Mouse (Mus musculus): ENCODE results near the gene Prpf40a. TPM values are rescaled to one million over a fixed set of nuclear protein-coding genes. Genes with fewer than 3 reads are reported as not detected.

Gene Prpf40a
- 10 to 100 TPM; 38.7 to 46.7 (median 41.7) TPM for total RNA-seq (2022)

DNA sequence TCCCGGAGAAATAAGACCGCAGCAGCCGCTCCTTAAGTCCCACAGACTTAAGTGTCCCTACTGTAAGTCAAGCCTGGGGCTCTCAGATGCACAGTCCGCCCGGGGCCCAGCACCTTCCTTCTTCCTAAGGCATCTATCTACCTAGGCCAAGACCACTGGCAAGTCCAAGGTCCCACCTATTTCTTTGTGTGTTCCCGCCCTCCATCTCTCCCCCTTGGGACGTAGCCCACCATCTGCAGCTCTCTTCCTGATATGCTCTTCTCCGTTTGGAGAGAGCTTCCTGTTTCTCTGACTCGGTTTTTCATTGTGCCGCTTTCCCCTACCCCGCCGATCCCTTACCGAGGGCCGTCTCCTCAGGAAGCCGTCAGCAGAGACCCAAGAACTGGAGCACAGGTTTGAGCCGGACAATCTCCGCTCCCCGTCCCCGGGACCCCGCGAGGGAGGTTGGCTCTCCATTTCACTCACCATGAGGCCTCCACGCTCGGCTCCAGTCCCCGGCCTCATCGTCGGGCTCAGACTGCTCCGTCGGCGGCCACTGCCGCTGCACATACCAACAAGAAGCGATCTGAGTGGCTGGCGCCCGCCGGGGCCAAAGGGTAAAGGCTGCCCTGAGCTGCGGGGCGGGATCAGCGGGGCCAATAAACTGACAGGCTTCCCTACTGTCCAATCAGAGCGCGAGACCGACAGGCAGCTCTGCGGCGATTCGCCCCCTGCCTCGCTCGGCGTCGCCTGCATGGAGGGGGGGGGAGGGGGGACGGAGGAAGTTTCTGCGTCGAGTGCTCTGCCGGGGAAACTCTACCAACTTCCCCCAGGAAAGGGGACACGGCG, at the start of gene Prpf40a:
Prpf40a (minus strand) TSS at position 601 of the 828 bp plus-strand sequence.
- DNase-seq (ENCODE audit: low spot score in 2 of 2): peak; percentile 99 to 100

DNA sequence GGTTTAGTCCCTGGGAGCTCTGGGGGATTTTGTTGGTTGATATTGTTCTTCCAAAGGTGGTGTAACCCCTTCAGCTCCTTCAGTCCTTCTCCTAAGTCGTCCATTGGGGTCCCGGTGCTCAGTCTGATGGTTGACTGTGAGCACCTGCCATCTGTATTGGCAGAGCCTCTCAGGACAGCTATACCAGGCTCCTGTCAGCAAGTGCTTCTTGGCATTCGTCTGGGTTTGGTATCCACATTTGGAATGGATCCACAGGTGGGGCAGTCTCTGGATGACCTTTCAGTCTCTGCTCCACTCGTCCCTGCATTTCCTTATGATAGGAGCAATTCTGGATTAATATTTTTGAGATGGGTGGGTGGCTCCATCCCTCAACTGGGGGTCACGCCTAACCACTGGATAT, 31.2 kb upstream of the Prpf40a start:
- no peak for DNase-seq (ENCODE audit: low spot score in 2 of 2)

DNA sequence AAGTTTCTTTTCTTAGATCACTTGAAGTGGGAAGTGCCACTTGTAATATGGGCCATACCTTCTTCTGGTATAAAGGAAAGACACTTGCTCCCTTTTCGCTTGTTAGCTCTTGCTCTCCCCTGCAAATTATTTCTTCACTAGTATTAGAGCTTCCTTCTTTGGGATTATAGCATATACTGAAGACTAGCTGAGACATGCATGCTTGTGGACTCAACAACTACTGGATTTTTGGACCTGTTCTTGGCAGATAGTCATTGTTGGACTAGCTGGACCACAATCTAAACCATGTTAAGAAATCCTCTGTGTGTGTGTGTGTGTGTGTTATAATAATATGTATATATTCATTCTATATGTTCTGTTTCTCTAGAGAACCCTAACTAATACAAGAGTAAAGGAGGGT, 22.4 kb upstream of the Prpf40a start:
- DNase-seq (ENCODE audit: low spot score in 2 of 2): no peak

DNA sequence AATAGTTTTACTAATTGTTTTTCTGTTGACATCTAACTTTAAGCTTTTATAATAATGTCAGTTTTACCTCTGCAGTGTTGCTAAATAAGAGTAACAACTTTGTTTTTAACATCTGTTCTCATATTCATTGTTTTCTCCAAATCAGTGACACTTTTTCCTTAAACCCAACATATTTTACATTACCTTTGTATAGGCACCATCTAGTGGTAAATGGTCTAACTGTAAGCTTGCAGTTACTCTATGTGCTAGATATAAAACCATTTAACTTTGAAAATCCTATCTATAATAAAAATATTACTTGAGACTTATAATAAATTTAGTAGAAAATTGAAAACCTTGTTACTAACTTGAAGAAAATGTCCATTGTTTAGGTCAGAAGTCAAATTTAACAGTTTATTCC, 15.7 kb upstream of the Prpf40a start:
- DNase-seq (ENCODE audit: low spot score in 2 of 2): no peak

DNA sequence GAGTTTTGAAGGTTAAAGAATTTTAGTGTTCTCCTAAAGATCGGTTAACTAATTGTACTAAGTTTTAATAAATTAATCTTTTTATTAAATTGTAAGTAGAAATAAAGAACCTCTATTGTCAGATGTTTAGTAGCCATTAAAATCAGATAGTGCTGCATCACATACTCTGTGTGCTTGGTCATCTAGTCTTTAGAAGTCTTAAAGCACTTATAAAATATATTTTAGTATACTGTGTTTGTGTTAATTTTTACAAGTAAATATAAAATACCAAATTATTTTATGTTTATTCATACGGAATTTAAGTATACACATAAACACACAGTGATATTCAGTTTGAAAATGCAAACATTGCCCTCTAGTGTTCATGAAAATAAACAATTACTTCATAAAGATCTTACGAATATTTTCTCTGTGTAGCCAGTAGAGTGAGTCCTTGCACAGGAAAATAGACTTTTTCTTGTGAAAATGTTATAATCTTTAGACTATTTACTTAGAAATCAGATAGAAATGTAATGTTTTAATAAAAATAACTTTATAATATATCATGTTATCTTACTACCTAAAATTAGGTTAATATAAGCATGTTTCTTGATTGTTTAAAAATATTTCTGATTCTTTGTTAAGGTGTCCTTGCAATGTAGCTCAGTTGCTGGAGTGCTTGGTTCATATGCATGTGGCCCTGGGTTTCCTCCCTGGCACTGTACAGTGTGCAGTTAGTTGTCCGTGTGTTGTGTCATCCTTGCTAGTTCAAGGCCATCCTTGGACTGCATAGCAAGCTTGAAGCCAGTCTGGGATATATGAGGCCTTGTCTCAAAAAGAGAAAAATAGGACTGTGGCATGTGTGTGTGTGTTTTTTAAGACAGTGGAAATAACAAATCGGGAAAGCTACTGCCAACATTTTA, 13.5 kb upstream of the Prpf40a start:
- no peak for DNase-seq (ENCODE audit: low spot score in 2 of 2)

DNA sequence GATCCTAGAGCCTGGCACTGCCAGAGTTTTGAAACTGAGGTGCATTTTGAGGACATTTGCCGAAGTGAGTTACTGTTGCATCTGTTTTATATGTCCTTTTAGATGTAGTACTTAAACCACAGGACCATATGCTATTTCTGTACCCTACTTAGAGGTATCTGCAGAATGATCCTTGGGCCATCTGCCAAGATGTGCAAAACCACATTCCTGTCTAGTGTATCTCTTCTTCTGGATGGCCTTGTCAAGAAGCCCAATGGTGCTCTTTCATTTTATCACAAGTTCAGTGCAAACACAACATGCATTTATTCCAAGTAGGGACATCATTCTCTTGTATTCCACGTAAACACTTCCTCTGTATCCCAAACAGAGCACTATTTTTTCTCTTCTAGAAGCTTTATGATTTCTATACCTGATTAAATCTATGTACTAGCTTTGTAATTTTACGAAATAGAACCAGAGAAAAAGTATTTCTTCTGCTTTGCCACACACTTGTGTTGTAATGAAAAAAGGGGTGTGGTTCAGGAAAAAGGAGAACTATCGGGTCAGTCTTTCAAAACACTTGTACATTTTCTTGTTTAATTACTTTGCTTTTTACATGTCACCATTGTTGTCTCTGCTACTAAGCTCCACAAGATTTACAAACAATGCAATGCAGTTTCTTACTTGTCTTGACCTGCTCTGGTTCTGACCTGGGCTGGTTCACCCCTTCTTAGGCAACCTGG, 9.2 kb upstream of the Prpf40a start:
- DNase-seq (ENCODE audit: low spot score in 2 of 2): no peak

DNA sequence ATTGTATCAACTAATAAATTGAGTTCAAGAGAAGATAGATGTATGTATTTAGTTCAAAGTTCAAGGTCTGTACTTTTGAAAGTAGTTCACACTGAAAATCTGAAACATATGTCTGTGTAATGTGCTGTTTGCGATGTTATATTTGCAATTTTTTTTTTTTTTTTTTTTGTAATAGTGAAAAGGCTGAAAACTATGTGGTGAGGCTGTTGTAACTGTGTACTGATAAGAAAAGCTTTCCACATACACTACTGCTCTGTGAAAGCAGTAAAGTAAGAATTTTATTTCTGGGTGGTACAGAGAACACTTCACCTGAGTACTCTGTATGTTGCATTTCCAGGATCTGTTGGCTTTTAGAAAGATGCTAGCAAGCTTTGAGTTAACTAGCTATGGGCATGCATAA, 8.1 kb upstream of the Prpf40a start:
- DNase-seq (ENCODE audit: low spot score in 2 of 2): no peak

DNA sequence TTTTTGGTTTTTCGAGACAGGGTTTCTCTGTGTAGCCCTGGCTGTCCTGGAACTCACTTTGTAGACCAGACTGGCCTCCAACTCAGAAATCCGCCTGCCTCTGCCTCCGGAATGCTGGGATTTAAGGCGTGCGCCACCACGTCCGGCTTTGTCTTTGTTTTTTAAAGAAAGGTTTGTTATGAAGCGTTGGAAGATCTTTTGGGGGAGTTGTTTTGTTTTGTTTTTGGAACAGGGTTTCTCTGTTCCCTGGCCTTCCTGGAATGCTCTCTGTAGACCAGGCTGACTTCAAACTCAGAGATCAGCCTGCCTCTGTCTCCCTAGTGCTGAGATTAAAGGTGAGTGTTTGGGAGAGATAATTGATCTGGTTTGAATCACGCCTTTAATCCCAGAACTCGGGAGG, 5.3 kb upstream of the Prpf40a start:
- no peak for DNase-seq (ENCODE audit: low spot score in 2 of 2)

DNA sequence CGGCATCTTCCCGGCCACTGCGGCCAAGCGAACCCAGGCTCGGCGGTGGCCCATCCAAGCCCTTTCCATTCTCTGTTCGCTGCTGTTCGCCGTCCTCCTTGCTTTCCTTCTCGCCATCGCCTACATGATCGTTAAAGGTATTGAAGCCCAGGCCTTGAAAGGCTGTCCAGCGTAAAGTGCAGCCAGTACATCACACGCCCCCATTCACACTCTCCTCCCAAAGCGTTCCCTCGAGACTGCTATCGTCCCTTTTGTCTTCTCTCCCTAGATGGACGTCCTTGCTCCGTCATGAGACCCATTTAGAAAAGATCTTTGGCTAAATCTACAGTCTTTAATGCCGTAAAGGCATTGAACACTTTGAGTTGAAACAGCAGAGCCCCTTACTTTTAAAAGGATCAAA, 1.3 kb upstream of the Prpf40a start:
- no peak for DNase-seq (ENCODE audit: low spot score in 2 of 2)

DNA sequence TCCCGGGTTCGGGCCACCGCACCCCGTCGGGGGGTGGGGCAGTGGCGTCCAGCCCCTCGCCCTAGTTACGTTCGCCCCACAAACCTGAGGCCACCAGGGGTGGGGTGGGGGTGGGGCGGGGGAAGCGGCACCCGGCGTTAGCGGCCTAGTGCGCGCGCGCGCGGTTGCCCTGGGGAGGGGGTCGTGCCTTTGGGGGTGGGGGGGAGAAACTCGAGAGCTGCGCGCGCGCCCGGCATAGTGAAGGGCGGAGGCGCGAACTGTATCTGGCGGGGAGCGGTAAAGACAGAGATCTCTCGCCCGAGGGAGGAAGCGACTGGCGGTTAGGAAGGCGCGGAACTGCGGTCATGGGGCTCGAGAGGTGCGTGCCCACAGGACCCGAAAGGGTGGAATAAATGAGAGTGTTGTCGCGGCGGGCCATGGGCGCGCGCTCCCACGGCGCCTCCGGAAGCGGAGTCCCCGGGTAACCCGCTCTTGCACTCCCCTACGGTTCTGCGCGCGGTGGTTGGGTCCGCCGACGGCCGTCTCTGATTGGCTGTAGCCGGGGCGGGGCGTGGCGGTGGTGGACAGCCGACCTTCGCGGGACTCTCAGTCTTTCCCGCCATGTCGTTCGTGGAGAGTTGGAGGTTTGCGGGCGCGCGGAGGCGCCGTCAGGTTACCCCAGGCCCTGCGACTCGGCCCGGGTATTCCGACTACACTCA, 588 bp upstream of the Prpf40a start, which contains the start of gene Arl6ip6:
Arl6ip6 (plus strand) TSS at position 204 of the 698 bp plus-strand sequence.
- DNase-seq (ENCODE audit: low spot score in 2 of 2): peak; percentile 95 to 96

DNA sequence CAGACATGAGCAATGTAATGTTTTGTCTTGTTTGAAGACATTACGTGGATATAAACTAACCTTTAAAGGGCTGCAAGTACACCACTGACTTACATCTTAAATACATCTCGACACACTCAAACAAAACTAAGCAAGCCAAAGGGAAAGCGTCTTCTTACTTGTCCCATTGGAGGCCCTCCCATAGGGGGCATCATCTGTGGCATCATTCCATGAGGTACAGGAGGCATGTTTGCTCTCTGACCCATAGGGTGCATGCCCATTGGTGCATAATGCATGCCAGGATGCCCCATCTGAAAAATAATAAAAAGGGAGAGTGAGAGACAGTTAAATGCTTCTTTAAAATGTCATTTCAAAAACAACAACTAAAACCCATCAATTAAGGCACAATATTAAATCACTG, 1.3 kb downstream of the Prpf40a start:
- DNase-seq (ENCODE audit: low spot score in 2 of 2): no peak

DNA sequence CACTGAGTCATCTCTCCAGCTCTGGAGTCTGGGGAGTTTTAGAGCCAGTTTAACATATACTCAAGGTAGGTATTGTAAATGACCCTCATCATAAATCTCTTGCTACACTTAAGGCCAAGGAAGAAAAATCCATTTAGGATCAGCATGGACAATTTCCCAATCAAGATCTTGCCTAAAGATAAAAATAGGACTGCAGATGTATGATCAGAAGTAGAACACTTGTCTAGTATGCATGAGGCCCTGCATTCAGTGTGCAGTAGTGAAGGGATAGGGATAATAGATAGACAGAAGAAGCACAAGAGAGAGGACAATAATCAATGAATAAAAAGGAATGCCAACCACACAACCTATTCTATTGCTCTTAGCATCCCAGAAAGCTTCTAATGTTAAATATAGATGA, 11.2 kb downstream of the Prpf40a start:
- no peak for DNase-seq (ENCODE audit: low spot score in 2 of 2)

DNA sequence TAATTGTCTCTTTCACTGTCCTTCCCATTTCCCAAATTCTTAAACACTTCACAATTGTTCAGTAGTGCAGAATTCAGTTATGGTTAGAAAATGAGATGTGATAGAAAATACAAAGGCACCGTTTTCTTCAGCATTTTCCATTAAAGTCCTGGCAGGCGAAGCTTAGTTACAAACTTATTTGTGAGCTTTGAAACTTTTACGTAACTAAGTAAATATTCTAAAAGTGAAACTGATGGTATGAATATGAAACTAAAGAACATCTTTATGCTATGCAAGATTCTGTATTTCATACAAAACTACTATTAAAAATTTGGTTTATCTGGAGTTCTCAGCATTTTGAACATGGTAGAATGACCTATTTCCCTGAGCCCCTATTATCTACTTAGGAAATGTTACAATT, 12.1 kb downstream of the Prpf40a start:
- no peak for DNase-seq (ENCODE audit: low spot score in 2 of 2)

DNA sequence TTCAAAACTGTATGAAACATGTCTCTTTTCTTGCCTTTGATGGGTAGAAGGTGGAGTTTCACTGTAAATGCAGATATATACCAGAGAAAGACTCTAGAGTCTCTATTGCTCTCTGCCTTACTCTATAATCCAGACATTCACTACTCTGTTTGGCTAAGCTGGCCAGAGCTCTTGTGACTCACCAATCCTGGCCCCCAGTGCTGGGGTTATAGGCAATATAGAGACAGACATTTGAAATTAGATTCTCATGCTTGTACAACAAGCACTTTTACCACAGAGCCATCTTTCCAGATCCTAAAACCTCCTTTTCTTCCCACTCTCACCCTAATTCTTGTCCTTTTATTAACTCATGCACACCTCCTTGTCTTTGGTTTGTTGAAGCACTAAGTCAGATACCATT, 17.1 kb downstream of the Prpf40a start:
- no peak for DNase-seq (ENCODE audit: low spot score in 2 of 2)

DNA sequence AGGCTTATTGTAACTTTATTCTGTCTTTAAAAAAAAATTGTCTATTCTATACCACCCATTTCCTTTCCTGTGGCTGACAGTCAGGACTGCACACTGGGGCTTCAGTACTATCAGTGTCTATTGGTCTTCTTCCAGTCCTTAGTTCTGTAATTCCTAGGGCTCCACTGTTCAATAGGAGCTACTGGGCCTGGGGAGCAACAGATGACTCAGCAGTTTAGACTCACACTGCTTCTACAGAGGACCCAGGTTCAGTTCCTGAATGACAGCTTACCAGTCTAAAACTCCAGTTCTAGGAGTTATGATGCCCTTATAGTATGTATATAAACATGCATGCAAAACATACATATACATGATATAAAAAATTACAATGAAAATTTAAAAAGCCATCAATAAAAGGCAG, 44.2 kb downstream of the Prpf40a start:
- no peak for DNase-seq (ENCODE audit: low spot score in 2 of 2)

DNA sequence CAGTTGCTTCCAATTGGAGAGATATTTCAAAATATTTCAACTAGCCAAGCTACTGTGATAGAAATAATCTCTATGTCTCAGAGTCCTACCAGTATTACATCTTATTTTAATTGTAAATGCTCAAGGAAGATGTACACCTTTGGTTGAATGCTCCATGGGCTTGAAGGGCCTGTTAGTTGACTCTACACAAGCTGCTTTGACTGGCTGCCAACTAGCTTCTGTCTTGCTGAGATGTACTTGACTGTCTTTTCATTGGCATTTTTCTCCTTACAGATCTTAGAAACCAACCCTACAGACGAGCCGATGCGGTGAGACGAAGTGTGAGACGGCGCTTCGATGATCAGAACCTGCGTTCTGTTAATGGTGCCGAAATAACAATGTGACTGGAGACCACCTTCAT, 59.5 kb downstream of the Prpf40a start:
- DNase-seq (ENCODE audit: low spot score in 2 of 2): no peak

DNA sequence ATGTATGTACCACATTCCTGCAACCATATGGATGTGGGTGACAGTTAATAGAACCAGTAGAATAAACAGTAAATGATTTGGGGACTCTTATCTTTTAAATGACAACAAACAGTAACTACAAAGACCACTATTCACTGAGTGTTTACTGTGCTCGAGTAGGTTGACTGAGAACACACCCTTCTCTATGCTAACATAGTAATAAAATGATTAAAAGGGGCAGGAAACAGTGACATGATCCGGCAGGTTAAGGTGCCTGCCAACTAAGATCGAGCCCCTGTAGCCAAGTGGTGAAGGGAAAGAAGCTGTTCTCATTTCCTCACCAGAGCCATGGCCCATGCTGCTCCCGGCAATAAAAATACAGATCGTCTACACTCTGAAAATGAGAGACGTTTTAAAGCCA, 62.0 kb downstream of the Prpf40a start:
- DNase-seq (ENCODE audit: low spot score in 2 of 2): no peak

DNA sequence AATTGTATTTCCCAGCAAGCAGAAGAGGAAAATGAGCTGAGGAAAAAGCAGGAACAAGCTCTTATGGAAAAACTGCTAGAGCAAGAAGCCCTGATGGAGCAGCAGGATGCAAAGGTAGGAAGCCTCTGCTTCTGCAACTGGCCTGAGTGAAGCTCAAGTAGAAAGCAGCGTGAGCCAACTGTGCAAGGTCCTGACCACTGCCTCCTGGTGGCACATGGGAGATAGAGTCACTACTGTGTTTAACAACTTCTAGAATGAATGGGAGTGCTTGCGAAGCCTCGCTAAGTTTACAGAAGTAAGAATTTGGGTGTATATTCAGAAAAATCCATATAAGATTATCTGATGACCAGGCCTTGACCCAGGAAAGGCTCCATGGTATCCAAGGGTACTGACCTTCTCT, 65.1 kb downstream of the Prpf40a start:
- DNase-seq (ENCODE audit: low spot score in 2 of 2): no peak

DNA sequence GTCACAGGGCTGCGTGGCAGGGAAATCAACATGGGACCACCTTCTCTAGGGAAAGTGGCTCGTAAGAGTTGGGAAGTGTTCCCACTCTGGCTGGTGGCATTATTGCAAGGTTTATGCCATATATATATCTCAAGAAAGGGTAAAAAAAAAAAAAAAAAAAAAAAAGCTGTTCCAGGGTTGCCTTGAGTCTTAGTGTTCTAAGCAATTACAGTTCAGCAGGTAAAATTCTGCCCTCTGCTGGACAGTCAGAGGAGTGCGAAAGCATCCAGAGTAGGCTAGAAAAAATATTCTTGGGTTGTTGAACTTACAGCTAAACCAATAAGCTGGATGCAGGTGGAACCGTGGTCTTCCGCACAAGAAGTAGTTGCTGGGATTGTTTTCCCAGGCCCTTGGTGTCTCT, 69.3 kb downstream of the Prpf40a start:
- DNase-seq (ENCODE audit: low spot score in 2 of 2): peak in 1 of 2 experiments; percentile 13

DNA sequence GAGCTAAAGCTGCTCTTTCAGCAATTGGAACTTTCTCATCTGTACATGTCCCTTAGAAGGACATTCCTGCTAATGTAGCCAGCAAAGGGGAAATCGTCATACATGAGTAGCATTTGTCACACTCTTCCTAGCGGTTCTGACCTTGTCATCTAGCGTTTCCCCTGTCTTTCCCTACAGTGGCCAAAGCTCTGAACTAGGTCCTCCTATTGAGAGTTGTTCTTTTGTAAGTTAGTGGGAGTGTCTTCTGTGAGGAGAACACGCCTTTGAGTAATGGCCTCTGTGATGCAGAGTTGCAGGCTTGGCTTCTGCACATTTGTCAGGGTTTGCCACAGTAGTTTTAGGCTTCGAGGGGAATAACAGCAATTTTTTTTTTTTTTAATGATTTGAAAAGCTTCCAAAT, 82.5 kb downstream of the Prpf40a start:
- DNase-seq (ENCODE audit: low spot score in 2 of 2): no peak

DNA sequence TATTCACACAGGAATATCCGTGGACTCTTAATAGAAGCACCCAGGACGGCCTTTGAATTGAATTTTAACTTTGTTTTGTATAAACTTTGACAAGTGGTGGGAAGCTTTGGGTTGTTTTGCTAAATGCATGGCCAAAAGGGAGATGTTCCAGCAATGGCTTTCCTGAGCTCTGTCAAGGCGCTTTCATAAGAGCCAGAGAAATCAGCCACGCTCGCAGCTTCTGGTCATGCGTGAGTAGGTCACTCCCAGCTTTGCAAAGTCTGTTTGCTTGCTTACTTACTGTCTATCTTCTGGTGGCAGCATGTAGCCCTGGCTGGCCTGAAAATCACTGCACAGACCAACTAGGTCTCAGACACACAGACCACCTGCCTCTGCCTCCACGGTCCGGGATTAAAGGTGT, 84.6 kb downstream of the Prpf40a start:
- DNase-seq (ENCODE audit: low spot score in 2 of 2): no peak

Data from left cerebral cortex, adult 8-10 months (tissue).